Mouse (Mus musculus): ENCODE results near the gene Polr1a. TPM values are rescaled to one million over a fixed set of nuclear protein-coding genes. Genes with fewer than 3 reads are reported as not detected.

Polr1a gene
- polyA plus RNA-seq, 1 experiment from 2014 or later: 21.9 TPM

DNA sequence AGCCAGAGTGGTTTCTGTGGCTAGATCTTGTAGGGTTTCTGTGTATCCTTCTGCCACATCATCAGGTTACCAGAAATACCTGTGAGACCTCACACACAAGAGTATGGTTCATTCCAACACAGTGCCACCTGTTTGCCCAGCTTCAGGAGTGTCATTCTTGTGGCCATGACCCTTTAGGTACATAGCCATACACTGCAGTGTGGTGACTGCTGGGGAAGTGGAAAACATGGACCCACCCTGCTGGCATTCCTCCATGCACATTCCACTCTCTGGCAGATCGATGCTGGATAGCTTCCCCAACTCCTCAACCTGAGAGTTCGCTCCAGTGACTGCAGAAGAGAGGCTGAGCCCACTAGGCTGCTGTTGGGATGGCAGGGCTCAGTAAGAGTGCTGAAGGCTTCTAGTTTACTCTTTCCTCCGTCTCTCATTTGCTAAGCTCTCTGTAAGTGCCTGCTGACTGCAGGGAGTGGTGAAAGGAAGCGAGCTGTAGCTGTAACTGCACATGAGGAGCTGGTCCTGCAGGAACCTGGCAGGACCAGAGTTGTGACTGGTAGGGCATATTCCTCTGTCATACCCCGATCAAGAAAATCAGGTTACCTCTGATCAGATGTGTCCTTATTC lies 57.9 kb downstream of the Polr1a start:
- peaks cover 30% of the 10 kb centered on the region for H3K36me3 ChIP-seq (ENCODE audit: control insufficient read depth, insufficient read depth)
- H3K9me3 ChIP-seq (replicated peaks; ENCODE audit: control insufficient read depth, low read length): no peaks in the 10 kb centered on the region
- H3K4me3 ChIP-seq (ENCODE audit: low read length): no peak overlapping the region
- ATAC-seq (replicated peaks; ENCODE audit: extremely low read depth, insufficient read depth, low FRiP score): no peak
- H3K27me3 ChIP-seq (ENCODE audit: control insufficient read depth, insufficient read depth, low read length): no peaks in the 10 kb centered on the region
- H3K9ac ChIP-seq (ENCODE audit: low read length): no peak overlapping the region
- 65% methylated on average over 5 of the region's 5 CpGs for WGBS
- H3K4me1 ChIP-seq (ENCODE audit: control insufficient read depth, insufficient read depth, low read length): no peaks in the 10 kb centered on the region
- no peak overlapping the region for H3K4me2 ChIP-seq (ENCODE audit: low read depth, low read length)
- no peak overlapping the region for H3K27ac ChIP-seq (ENCODE audit: low read length)

DNA sequence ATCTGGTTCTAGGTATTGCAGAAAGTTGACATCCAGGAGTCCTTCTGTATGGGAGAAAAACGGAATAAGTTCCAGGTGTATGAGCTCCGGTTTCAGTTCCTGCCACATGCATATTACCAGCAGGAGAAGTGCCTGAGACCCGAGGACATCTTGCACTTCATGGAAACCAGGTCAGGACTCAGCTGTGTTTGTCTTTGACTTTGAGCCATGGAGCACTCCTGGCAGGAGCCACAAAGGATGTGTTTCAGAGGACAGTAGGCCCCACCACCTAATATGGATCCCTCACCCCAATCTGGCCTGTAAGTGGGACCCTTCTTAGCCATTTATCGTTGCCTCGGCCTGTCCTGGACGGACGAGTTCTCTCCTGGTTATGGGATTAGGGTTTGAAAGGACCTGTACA lies 59.0 kb downstream of the Polr1a start:
- H3K4me1 ChIP-seq (ENCODE audit: control insufficient read depth, insufficient read depth, low read length): no peaks in the 10 kb centered on the region
- peaks cover 33% of the 10 kb centered on the region for H3K36me3 ChIP-seq (ENCODE audit: control insufficient read depth, insufficient read depth)
- WGBS: 87% methylated on average over 7 of the region's 7 CpGs
- no peaks in the 10 kb centered on the region for H3K9me3 ChIP-seq (replicated peaks; ENCODE audit: control insufficient read depth, low read length)
- no peak overlapping the region for H3K9ac ChIP-seq (ENCODE audit: low read length)
- no peak for ATAC-seq (replicated peaks; ENCODE audit: extremely low read depth, insufficient read depth, low FRiP score)
- H3K4me2 ChIP-seq (ENCODE audit: low read depth, low read length): no peak overlapping the region
- H3K27ac ChIP-seq (ENCODE audit: low read length): no peak overlapping the region
- H3K4me3 ChIP-seq (ENCODE audit: low read length): no peak overlapping the region
- no peaks in the 10 kb centered on the region for H3K27me3 ChIP-seq (ENCODE audit: control insufficient read depth, insufficient read depth, low read length)

DNA sequence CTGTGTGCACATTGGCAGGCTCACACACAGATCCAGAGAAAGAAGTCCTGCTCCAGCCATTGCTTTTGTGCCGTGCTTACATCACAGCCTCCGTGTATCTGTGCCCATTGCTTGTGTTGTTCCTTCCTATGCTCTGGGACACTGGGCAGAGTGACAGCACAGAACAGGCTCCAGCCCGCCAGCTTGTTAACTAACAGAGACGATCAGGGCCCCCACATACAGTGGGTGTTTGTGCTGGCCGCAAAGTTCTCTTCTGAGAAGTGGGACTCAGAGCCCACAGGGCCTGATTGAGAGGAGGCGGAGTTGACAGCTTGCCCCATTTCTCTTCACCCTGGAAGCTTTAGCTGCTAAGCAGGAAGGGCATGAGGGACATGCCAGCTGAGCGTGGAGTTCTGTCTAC lies 60.6 kb downstream of the Polr1a start:
- 83% methylated on average over 7 of the region's 7 CpGs for WGBS
- Histone ChIP-seq H3K27me3 (ENCODE audit: control insufficient read depth, insufficient read depth, low read length) (no peaks in the 10 kb centered on the region), H3K9me3 (replicated peaks; ENCODE audit: control insufficient read depth, low read length) (no peaks in the 10 kb centered on the region), H3K27ac (ENCODE audit: low read length) (no peak overlapping the region), H3K4me3 (ENCODE audit: low read length) (no peak overlapping the region), H3K4me1 (ENCODE audit: control insufficient read depth, insufficient read depth, low read length) (no peaks in the 10 kb centered on the region), H3K4me2 (ENCODE audit: low read depth, low read length) (no peak overlapping the region), H3K36me3 (ENCODE audit: control insufficient read depth, insufficient read depth) (peaks cover 48% of the 10 kb centered on the region), H3K9ac (ENCODE audit: low read length) (no peak overlapping the region)
- ATAC-seq (replicated peaks; ENCODE audit: extremely low read depth, insufficient read depth, low FRiP score): no peak

DNA sequence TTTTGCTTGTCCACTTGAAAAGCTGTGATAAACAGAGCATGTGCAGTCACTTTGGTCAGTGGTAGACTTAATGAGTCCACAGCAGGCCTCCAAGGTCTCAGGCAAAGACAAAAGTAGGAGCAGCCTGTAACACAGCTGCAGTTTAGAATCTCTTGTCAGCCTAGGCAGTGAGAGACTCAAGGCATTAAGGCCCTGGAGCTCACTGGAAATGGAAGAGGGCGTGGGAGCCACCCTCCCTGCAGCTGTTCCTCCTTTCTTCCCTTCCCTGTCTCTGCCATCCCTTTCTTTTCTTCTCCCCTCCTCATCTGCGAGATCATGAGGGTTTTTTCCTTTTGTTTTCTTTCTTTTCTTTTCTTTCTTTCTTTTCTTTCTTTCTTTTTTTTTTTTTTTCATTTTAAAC lies 61.3 kb downstream of the Polr1a start:
- ATAC-seq (replicated peaks; ENCODE audit: extremely low read depth, insufficient read depth, low FRiP score): no peak
- Histone ChIP-seq H3K27me3 (ENCODE audit: control insufficient read depth, insufficient read depth, low read length) (no peaks in the 10 kb centered on the region), H3K9me3 (replicated peaks; ENCODE audit: control insufficient read depth, low read length) (no peaks in the 10 kb centered on the region), H3K9ac (ENCODE audit: low read length) (no peak overlapping the region), H3K27ac (ENCODE audit: low read length) (no peak overlapping the region), H3K4me2 (ENCODE audit: low read depth, low read length) (no peak overlapping the region), H3K4me3 (ENCODE audit: low read length) (no peak overlapping the region), H3K4me1 (ENCODE audit: control insufficient read depth, insufficient read depth, low read length) (no peaks in the 10 kb centered on the region), H3K36me3 (ENCODE audit: control insufficient read depth, insufficient read depth) (peaks cover 54% of the 10 kb centered on the region)
- WGBS: 72% methylated on average over 2 of the region's 2 CpGs

DNA sequence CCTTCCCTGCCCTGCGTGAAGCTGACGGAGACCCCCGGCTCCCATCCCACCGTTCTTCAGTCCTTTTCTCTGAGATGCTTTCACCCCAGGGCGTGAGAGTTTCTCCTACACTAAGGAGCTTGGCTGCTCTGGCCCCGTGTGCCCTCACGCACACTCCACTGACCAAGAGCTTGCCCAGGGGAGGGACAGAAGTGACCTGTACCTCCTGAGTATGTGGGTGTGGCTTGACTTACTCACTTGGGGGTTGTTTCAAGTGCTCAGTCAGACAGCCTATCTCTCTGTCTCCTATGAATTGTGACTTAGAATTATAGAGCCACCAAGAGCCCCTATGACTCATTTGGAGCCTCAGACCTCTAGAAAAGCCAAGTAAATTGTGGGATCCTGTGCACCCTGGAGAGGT lies 67.7 kb downstream of the Polr1a start:
- H3K27me3 ChIP-seq (ENCODE audit: control insufficient read depth, insufficient read depth, low read length): no peaks in the 10 kb centered on the region
- H3K4me1 ChIP-seq (ENCODE audit: control insufficient read depth, insufficient read depth, low read length): peaks cover 31% of the 10 kb centered on the region
- H3K9me3 ChIP-seq (replicated peaks; ENCODE audit: control insufficient read depth, low read length): no peaks in the 10 kb centered on the region
- 90% methylated on average over 7 of the region's 7 CpGs for WGBS
- H3K36me3 ChIP-seq (ENCODE audit: control insufficient read depth, insufficient read depth): peaks cover 57% of the 10 kb centered on the region
- no peak overlapping the region for H3K27ac ChIP-seq (ENCODE audit: low read length)
- no peak overlapping the region for H3K9ac ChIP-seq (ENCODE audit: low read length)
- H3K4me3 ChIP-seq (ENCODE audit: low read length): no peak overlapping the region
- H3K4me2 ChIP-seq (ENCODE audit: low read depth, low read length): no peak overlapping the region
- no peak for ATAC-seq (replicated peaks; ENCODE audit: extremely low read depth, insufficient read depth, low FRiP score)

DNA sequence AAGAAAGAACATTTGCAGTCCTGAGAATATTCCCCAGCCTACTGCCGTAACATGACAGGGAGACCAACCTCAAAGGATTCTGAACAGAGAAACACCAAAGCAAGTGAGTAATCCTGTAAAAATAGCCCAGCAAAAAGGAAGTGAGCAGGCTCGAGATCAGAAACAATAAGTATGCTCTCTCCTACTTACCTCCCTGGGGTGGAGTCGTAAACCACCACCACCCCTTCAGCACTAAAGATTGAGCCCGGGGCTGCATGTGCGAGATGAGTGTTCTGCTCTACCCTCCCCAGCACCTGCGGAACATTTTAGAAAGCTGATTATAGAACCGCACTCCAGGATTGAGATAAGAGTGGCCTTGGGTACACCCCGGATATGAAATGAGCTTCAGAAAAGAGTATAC lies 71.3 kb downstream of the Polr1a start:
- H3K4me3 ChIP-seq (ENCODE audit: low read length): no peak overlapping the region
- 29% methylated on average over 8 of the region's 8 CpGs for WGBS
- ATAC-seq (replicated peaks; ENCODE audit: extremely low read depth, insufficient read depth, low FRiP score): peak; percentile 67
- peak overlapping the region; percentile 48 for H3K9ac ChIP-seq (ENCODE audit: low read length)
- H3K4me1 ChIP-seq (ENCODE audit: control insufficient read depth, insufficient read depth, low read length): peaks cover 33% of the 10 kb centered on the region
- peaks cover 30% of the 10 kb centered on the region for H3K36me3 ChIP-seq (ENCODE audit: control insufficient read depth, insufficient read depth)
- H3K9me3 ChIP-seq (replicated peaks; ENCODE audit: control insufficient read depth, low read length): no peaks in the 10 kb centered on the region
- no peaks in the 10 kb centered on the region for H3K27me3 ChIP-seq (ENCODE audit: control insufficient read depth, insufficient read depth, low read length)
- H3K27ac ChIP-seq (ENCODE audit: low read length): peak overlapping the region; percentile 86
- H3K4me2 ChIP-seq (ENCODE audit: low read depth, low read length): peak overlapping the region; percentile 20; the same call in 1 of the 2 replicates

DNA sequence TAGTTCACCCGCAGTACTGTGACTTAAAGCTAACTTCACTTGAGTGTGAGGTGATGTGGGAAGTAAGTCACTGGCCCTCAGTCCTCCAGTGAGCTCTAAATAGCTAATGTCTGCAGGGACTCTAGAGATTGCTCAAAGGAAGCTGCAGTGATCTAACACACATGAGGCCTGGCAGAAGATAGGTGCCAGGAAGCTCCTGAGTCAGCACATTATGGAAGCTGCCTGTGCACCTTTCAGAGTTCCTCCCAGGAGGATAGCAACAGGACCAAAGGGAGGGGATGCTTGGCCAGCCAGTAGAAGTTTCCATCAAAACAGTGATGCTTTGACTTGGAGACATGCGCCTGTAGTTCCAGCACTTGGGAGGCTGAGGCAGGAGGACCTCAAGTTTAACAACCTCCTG lies 71.7 kb downstream of the Polr1a start:
- Histone ChIP-seq H3K4me1 (ENCODE audit: control insufficient read depth, insufficient read depth, low read length) (peaks cover 33% of the 10 kb centered on the region), H3K27ac (ENCODE audit: low read length) (peak overlapping the region; percentile 86)

DNA sequence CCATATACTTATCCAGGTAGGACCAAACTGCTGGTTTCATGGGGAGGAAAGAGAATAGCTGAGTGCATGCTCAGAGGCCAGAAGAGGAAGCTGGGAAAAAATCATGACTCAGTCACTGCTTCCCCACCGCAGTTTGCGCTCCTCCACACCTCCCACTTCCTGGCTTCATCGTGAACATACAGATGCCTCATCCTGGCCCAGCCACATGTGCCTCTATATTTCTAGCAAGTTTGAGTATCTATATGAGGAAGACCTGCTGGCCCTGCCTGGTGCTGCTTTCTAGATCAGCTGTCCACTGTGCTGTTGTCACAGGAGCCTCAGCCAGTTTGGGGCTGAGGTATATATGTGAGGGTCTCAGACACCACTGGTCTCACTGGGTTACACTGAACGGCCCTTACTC lies 72.6 kb downstream of the Polr1a start:
- Histone ChIP-seq H3K36me3 (ENCODE audit: control insufficient read depth, insufficient read depth) (peaks cover 18% of the 10 kb centered on the region), H3K4me2 (ENCODE audit: low read depth, low read length) (no peak overlapping the region), H3K27me3 (ENCODE audit: control insufficient read depth, insufficient read depth, low read length) (no peaks in the 10 kb centered on the region), H3K4me1 (ENCODE audit: control insufficient read depth, insufficient read depth, low read length) (peaks cover 33% of the 10 kb centered on the region), H3K4me3 (ENCODE audit: low read length) (no peak overlapping the region), H3K9me3 (replicated peaks; ENCODE audit: control insufficient read depth, low read length) (no peaks in the 10 kb centered on the region), H3K9ac (ENCODE audit: low read length) (no peak overlapping the region), H3K27ac (ENCODE audit: low read length) (peak overlapping the region; percentile 86; the same call in 1 of the 2 replicates)
- ATAC-seq (replicated peaks; ENCODE audit: extremely low read depth, insufficient read depth, low FRiP score): no peak
- 68% methylated on average over 4 of the region's 4 CpGs for WGBS

More for the DNA sequence above, 71.7 kb downstream of the Polr1a start:
- Histone ChIP-seq H3K4me2 (ENCODE audit: low read depth, low read length) (peak overlapping the region; percentile 20; the same call in 1 of the 2 replicates), H3K36me3 (ENCODE audit: control insufficient read depth, insufficient read depth) (peaks cover 26% of the 10 kb centered on the region), H3K9me3 (replicated peaks; ENCODE audit: control insufficient read depth, low read length) (no peaks in the 10 kb centered on the region), H3K9ac (ENCODE audit: low read length) (peak overlapping the region; percentile 28; the same call in 1 of the 2 replicates), H3K27me3 (ENCODE audit: control insufficient read depth, insufficient read depth, low read length) (no peaks in the 10 kb centered on the region), H3K4me3 (ENCODE audit: low read length) (no peak overlapping the region)
- WGBS: 61% methylated on average over 2 of the region's 2 CpGs
- ATAC-seq (replicated peaks; ENCODE audit: extremely low read depth, insufficient read depth, low FRiP score): peak; percentile 21; the same call in 1 of the 2 replicates

DNA sequence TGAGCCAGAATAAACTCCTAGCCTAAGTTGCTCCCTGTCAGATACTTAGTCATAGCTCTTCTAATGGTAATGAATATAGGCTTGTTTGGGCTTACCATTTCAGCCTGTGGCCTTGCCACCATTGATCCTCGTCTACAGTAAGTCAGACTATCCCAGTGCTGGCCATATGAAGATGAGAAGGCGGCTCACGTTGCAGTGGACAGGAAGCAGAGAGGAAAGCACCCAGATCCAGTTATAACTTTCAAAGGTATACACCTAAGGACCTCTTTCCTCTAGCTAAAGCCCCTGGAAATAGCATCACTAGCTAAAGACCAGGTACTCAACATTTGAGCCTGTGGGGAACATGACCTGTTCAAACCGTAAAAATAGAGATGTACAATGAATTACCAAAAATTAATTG lies 77.1 kb downstream of the Polr1a start:
- WGBS: 85% methylated on average over 4 of the region's 4 CpGs
- H3K4me2 ChIP-seq (ENCODE audit: low read depth, low read length): no peak overlapping the region
- no peak overlapping the region for H3K4me3 ChIP-seq (ENCODE audit: low read length)
- H3K36me3 ChIP-seq (ENCODE audit: control insufficient read depth, insufficient read depth): peaks cover 3% of the 10 kb centered on the region; the same call in 1 of the 2 replicates
- peaks cover 25% of the 10 kb centered on the region for H3K4me1 ChIP-seq (ENCODE audit: control insufficient read depth, insufficient read depth, low read length)
- H3K9ac ChIP-seq (ENCODE audit: low read length): no peak overlapping the region
- no peaks in the 10 kb centered on the region for H3K27me3 ChIP-seq (ENCODE audit: control insufficient read depth, insufficient read depth, low read length)
- no peak for ATAC-seq (replicated peaks; ENCODE audit: extremely low read depth, insufficient read depth, low FRiP score)
- no peak overlapping the region for H3K27ac ChIP-seq (ENCODE audit: low read length)
- H3K9me3 ChIP-seq (replicated peaks; ENCODE audit: control insufficient read depth, low read length): no peaks in the 10 kb centered on the region
